Mouse (Mus musculus): ENCODE results near the gene Fgfr2. TPM values are rescaled to one million over a fixed set of nuclear protein-coding genes. Genes with fewer than 3 reads are reported as not detected.

The Fgfr2 gene
- polyA plus RNA-seq, 1 experiment = 12.0 TPM

GRCm38 (mm10) chr7:130178991-130179390 is 2944.2 kb downstream of the Fgfr2 start:
- no peaks in the 10 kb centered on the region for H3K4me1 ChIP-seq (ENCODE audit: control insufficient read depth, insufficient read depth, insufficient read length, low read length)
- H3K4me3 ChIP-seq (ENCODE audit: insufficient read depth, low read depth, low read length) = no peak overlapping the region
- H3K27ac ChIP-seq (replicated peaks; ENCODE audit: low read depth, low read length) = no peak overlapping the region

GRCm38 (mm10) chr7:130177009-130177408 is 2946.1 kb downstream of the Fgfr2 start:
- Histone ChIP-seq H3K4me1 (ENCODE audit: control insufficient read depth, insufficient read depth, insufficient read length, low read length) (no peaks in the 10 kb centered on the region), H3K4me3 (ENCODE audit: insufficient read depth, low read depth, low read length) (no peak overlapping the region), H3K27ac (replicated peaks; ENCODE audit: low read depth, low read length) (no peak overlapping the region)

GRCm38 (mm10) chr7:130174525-130174924 is 2948.6 kb downstream of the Fgfr2 start:
- Histone ChIP-seq H3K4me3 (ENCODE audit: insufficient read depth, low read depth, low read length) (no peak overlapping the region), H3K4me1 (ENCODE audit: control insufficient read depth, insufficient read depth, insufficient read length, low read length) (no peaks in the 10 kb centered on the region), H3K27ac (replicated peaks; ENCODE audit: low read depth, low read length) (no peak overlapping the region)

GRCm38 (mm10) chr7:130173914-130174313 is 2949.2 kb downstream of the Fgfr2 start:
- Histone ChIP-seq H3K4me3 (ENCODE audit: insufficient read depth, low read depth, low read length) (no peak overlapping the region), H3K27ac (replicated peaks; ENCODE audit: low read depth, low read length) (no peak overlapping the region), H3K4me1 (ENCODE audit: control insufficient read depth, insufficient read depth, insufficient read length, low read length) (no peaks in the 10 kb centered on the region)

- no peak overlapping the region for H3K4me3 ChIP-seq (ENCODE audit: insufficient read depth, low read depth, low read length)
- no peaks in the 10 kb centered on the region for H3K4me1 ChIP-seq (ENCODE audit: control insufficient read depth, insufficient read depth, insufficient read length, low read length)
- H3K27ac ChIP-seq (replicated peaks; ENCODE audit: low read depth, low read length) = no peak overlapping the region
These were observed 2953.0 kb downstream of the Fgfr2 start for GRCm38 (mm10) chr7:130170144-130170543.

GRCm38 (mm10) chr7:130168296-130168695 is 2954.9 kb downstream of the Fgfr2 start:
- Histone ChIP-seq H3K4me3 (ENCODE audit: insufficient read depth, low read depth, low read length) (no peak overlapping the region), H3K27ac (replicated peaks; ENCODE audit: low read depth, low read length) (no peak overlapping the region), H3K4me1 (ENCODE audit: control insufficient read depth, insufficient read depth, insufficient read length, low read length) (no peaks in the 10 kb centered on the region)

GRCm38 (mm10) chr7:130167261-130167660 is 2955.9 kb downstream of the Fgfr2 start:
- no peak overlapping the region for H3K4me3 ChIP-seq (ENCODE audit: insufficient read depth, low read depth, low read length)

GRCm38 (mm10) chr7:130166190-130166589 is 2957.0 kb downstream of the Fgfr2 start:
- no peak overlapping the region for H3K27ac ChIP-seq (replicated peaks; ENCODE audit: low read depth, low read length)
- no peak overlapping the region for H3K4me3 ChIP-seq (ENCODE audit: insufficient read depth, low read depth, low read length)
- H3K4me1 ChIP-seq (ENCODE audit: control insufficient read depth, insufficient read depth, insufficient read length, low read length) = no peaks in the 10 kb centered on the region

More at GRCm38 (mm10) chr7:130167261-130167660, 2955.9 kb downstream of the Fgfr2 start:
- Histone ChIP-seq H3K4me1 (ENCODE audit: control insufficient read depth, insufficient read depth, insufficient read length, low read length) (no peaks in the 10 kb centered on the region), H3K27ac (replicated peaks; ENCODE audit: low read depth, low read length) (no peak overlapping the region)

GRCm38 (mm10) chr7:130165408-130165807 is 2957.7 kb downstream of the Fgfr2 start:
- Histone ChIP-seq H3K27ac (replicated peaks; ENCODE audit: low read depth, low read length) (no peak overlapping the region), H3K4me1 (ENCODE audit: control insufficient read depth, insufficient read depth, insufficient read length, low read length) (no peaks in the 10 kb centered on the region), H3K4me3 (ENCODE audit: insufficient read depth, low read depth, low read length) (no peak overlapping the region)

GRCm38 (mm10) chr7:130162718-130163117 is 2960.4 kb downstream of the Fgfr2 start:
- Histone ChIP-seq H3K4me3 (ENCODE audit: insufficient read depth, low read depth, low read length) (no peak overlapping the region), H3K4me1 (ENCODE audit: control insufficient read depth, insufficient read depth, insufficient read length, low read length) (no peaks in the 10 kb centered on the region), H3K27ac (replicated peaks; ENCODE audit: low read depth, low read length) (no peak overlapping the region)

- H3K4me3 ChIP-seq (ENCODE audit: insufficient read depth, low read depth, low read length) = no peak overlapping the region
- H3K4me1 ChIP-seq (ENCODE audit: control insufficient read depth, insufficient read depth, insufficient read length, low read length) = no peaks in the 10 kb centered on the region
- H3K27ac ChIP-seq (replicated peaks; ENCODE audit: low read depth, low read length) = no peak overlapping the region
These were observed 2961.6 kb downstream of the Fgfr2 start for GRCm38 (mm10) chr7:130161581-130161980.

GRCm38 (mm10) chr7:130158845-130159244 is 2964.3 kb downstream of the Fgfr2 start:
- Histone ChIP-seq H3K4me1 (ENCODE audit: control insufficient read depth, insufficient read depth, insufficient read length, low read length) (no peaks in the 10 kb centered on the region), H3K4me3 (ENCODE audit: insufficient read depth, low read depth, low read length) (no peak overlapping the region), H3K27ac (replicated peaks; ENCODE audit: low read depth, low read length) (no peak overlapping the region)

- Histone ChIP-seq H3K4me1 (ENCODE audit: control insufficient read depth, insufficient read depth, insufficient read length, low read length) (no peaks in the 10 kb centered on the region), H3K27ac (replicated peaks; ENCODE audit: low read depth, low read length) (no peak overlapping the region)
These were observed 2969.7 kb downstream of the Fgfr2 start for GRCm38 (mm10) chr7:130153363-130153969.

GRCm38 (mm10) chr7:130148906-130149305 is 2974.2 kb downstream of the Fgfr2 start:
- Histone ChIP-seq H3K4me3 (ENCODE audit: insufficient read depth, low read depth, low read length) (no peak overlapping the region), H3K27ac (replicated peaks; ENCODE audit: low read depth, low read length) (no peak overlapping the region), H3K4me1 (ENCODE audit: control insufficient read depth, insufficient read depth, insufficient read length, low read length) (no peaks in the 10 kb centered on the region)

More at GRCm38 (mm10) chr7:130153363-130153969, 2969.7 kb downstream of the Fgfr2 start:
- H3K4me3 ChIP-seq (ENCODE audit: insufficient read depth, low read depth, low read length) = no peak overlapping the region

- Histone ChIP-seq H3K4me1 (ENCODE audit: control insufficient read depth, insufficient read depth, insufficient read length, low read length) (no peaks in the 10 kb centered on the region), H3K27ac (replicated peaks; ENCODE audit: low read depth, low read length) (no peak overlapping the region), H3K4me3 (ENCODE audit: insufficient read depth, low read depth, low read length) (no peak overlapping the region)
These were observed 2975.9 kb downstream of the Fgfr2 start for GRCm38 (mm10) chr7:130147230-130147629.

GRCm38 (mm10) chr7:130145211-130145610 is 2977.9 kb downstream of the Fgfr2 start:
- H3K4me3 ChIP-seq (ENCODE audit: insufficient read depth, low read depth, low read length) = no peak overlapping the region
- no peaks in the 10 kb centered on the region for H3K4me1 ChIP-seq (ENCODE audit: control insufficient read depth, insufficient read depth, insufficient read length, low read length)
- no peak overlapping the region for H3K27ac ChIP-seq (replicated peaks; ENCODE audit: low read depth, low read length)
